Mouse (Mus musculus) forebrain, postnatal 0 days (tissue): ENCODE measurements around the gene Sft2d1. TPM values are rescaled to one million over a fixed set of nuclear protein-coding genes. Genes with fewer than 3 reads are reported as not detected.
"Not testable (repeated sequence)": the region's sequence is repeated elsewhere in the genome, so short reads cannot be mapped to it uniquely, and the experiment has no call there.

Experiments used
- ATAC-seq: fragments of 200-750 bp; cut with Nextera tagmentation; 2 replicates; pipeline ENCODE4 v1.8.0; 2017; ENCODE audit warnings: mild to moderate bottlenecking, moderate library complexity
- DNase-seq: peaks from one replicate; pipeline ENCODE4 v3.0.0-alpha.2; 2015
- H3K27ac ChIP-seq: fragments of 300-500 bp; sonication (generic); 2 replicates; pipeline ENCODE4 v1.5.1; 2014; ENCODE audit warnings: low read depth, mild to moderate bottlenecking, antibody characterized with exemption, low read length, moderate library complexity, mixed read lengths
- H3K27me3 ChIP-seq: fragments of 300-500 bp; sonication (generic); 2 replicates; pipeline ENCODE4 v1.6.1; 2014; ENCODE audit warnings: mild to moderate bottlenecking, low read length, mixed read lengths; ENCODE audit not compliant: insufficient read depth
- H3K36me3 ChIP-seq: fragments of 300-500 bp; sonication (generic); 2 replicates; pipeline ENCODE4 v1.6.1; 2014; ENCODE audit warnings: mild to moderate bottlenecking, moderate library complexity; ENCODE audit not compliant: insufficient read depth
- H3K4me1 ChIP-seq: fragments of 300-500 bp; sonication (generic); 2 replicates; pipeline ENCODE4 v1.6.1; 2014; ENCODE audit warnings: antibody characterized with exemption; ENCODE audit not compliant: insufficient read depth
- H3K4me2 ChIP-seq: fragments of 300-500 bp; sonication (generic); 2 replicates; pipeline ENCODE4 v1.6.1; 2014; ENCODE audit warnings: low read depth, mild to moderate bottlenecking, moderate library complexity
- H3K4me3 ChIP-seq: fragments of 300-500 bp; sonication (generic); 2 replicates; pipeline ENCODE4 v1.5.1; 2014; ENCODE audit warnings: low read depth, low read length, mixed read lengths
- H3K9ac ChIP-seq: fragments of 300-500 bp; sonication (generic); 2 replicates; pipeline ENCODE4 v1.6.1; 2014; ENCODE audit warnings: mild to moderate bottlenecking
- H3K9me3 ChIP-seq: fragments of 300-500 bp; sonication (generic); 2 replicates; pipeline ENCODE4 v1.6.1; 2016; ENCODE audit warnings: low read length
- CTCF ChIP-seq: sonication (generic); IDR thresholded peaks from 2 replicates; pipeline ENCODE4 v1.5.1; 2016; ENCODE audit warnings: antibody characterized with exemption, control low read depth, low read depth
- WGBS: fragments of 180-500 bp; shearing (Covaris S2); extraction: QIAGEN DNeasy Blood & Tissue Kit; methylation state at CpG from one replicate; pipeline ENCODE4 v1.1.7; 2014; 5-methylcytosine and 5-hydroxymethylcytosine counted together
- polyA plus RNA-seq: library from polyadenylated mRNA; unstranded; fragments of >200 nt; fragmentation: Nextera tagmentation; extraction: Ambion mirVana; gene quantifications from 2 replicates; pipeline ENCODE4 v1.2.1, GENCODE M21; 2015
- total RNA-seq: library from RNA; depleted of rRNA; stranded (reverse); fragments of >200 nt; gene quantifications from 2 replicates; pipeline ENCODE4 v1.2.3, GENCODE M21; 2014

Sft2d1 gene
- total and polyA plus RNA-seq, 2 experiments from 2014 or later = 138 to 196 TPM

GRCm38 (mm10) chr17:8301515-8301914, 9.4 kb upstream of the Sft2d1 start:
- H3K27me3 ChIP-seq = no peaks in the 10 kb centered on the region
- H3K36me3 ChIP-seq = peaks cover 12% of the 10 kb centered on the region; the same call in 1 of the 2 replicates
- no peak overlapping the region for H3K4me3 ChIP-seq
- H3K9ac ChIP-seq = no peak overlapping the region
- DNase-seq (no peak), ATAC-seq (no peak)
- H3K4me2 ChIP-seq = no peak overlapping the region
- no peaks in the 10 kb centered on the region for H3K4me1 ChIP-seq
- TF ChIP-seq CTCF = no peak
- H3K27ac ChIP-seq = no peak overlapping the region
- no peaks in the 10 kb centered on the region for H3K9me3 ChIP-seq
- 75% methylated on average over 4 of the region's 4 CpGs for WGBS

GRCm38 (mm10) chr17:8302772-8303438, 8.0 kb upstream of the Sft2d1 start:
- Histone ChIP-seq H3K4me2 (no peak overlapping the region), H3K27ac (no peak overlapping the region), H3K4me1 (no peaks in the 10 kb centered on the region), H3K4me3 (no peak overlapping the region), H3K27me3 (no peaks in the 10 kb centered on the region), H3K9ac (no peak overlapping the region), H3K36me3 (peaks cover 8% of the 10 kb centered on the region; the same call in 1 of the 2 replicates), H3K9me3 (no peaks in the 10 kb centered on the region)
- DNase-seq (no peak), ATAC-seq (no peak)
- no peak for TF ChIP-seq CTCF
- 75% methylated on average over 7 of the region's 7 CpGs for WGBS

DNA sequence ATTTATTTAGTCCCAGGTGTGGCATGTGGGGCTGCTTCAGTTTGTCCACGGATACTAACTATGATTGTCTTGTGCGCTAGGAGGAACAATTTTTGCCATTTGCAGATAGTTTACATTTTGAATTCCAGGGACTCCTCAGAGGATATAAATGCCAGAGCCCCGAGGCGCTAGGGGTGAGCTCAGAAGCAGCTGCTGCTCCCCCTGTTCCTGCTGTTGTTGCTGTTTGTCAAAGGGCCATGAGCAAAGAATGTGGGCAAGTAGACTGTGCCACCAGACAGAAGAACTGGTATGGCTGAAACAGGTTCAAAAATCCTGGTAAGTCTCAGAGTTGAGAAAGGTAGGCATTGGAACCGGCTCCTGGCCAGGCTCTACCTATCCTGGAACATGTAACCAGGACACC, 7.2 kb upstream of the Sft2d1 start:
- H3K27ac ChIP-seq = no peak overlapping the region
- H3K36me3 ChIP-seq = peaks cover under 1% of the 10 kb centered on the region; the same call in 1 of the 2 replicates
- no peaks in the 10 kb centered on the region for H3K27me3 ChIP-seq
- no peak for TF ChIP-seq CTCF
- no peaks in the 10 kb centered on the region for H3K9me3 ChIP-seq
- H3K9ac ChIP-seq = no peak overlapping the region
- H3K4me1 ChIP-seq = no peaks in the 10 kb centered on the region
- ATAC-seq (no peak), DNase-seq (no peak)
- H3K4me2 ChIP-seq = no peak overlapping the region
- no peak overlapping the region for H3K4me3 ChIP-seq
- WGBS = 71% methylated on average over 5 of the region's 5 CpGs

GRCm38 (mm10) chr17:8305801-8306200, 5.1 kb upstream of the Sft2d1 start:
- DNase-seq (no peak), ATAC-seq (no peak)
- Histone ChIP-seq H3K4me1 (0 out of 2 replicates have a peak, but pooled peaks cover 3% of the 10 kb centered on the region), H3K27ac (no peak overlapping the region), H3K4me3 (no peak overlapping the region), H3K9me3 (no peaks in the 10 kb centered on the region), H3K4me2 (no peak overlapping the region), H3K27me3 (no peaks in the 10 kb centered on the region), H3K9ac (no peak overlapping the region), H3K36me3 (no peaks in the 10 kb centered on the region; the same call in 1 of the 2 replicates)
- TF ChIP-seq CTCF = peak; percentile 26
- WGBS = 33% methylated on average over 3 of the region's 3 CpGs

GRCm38 (mm10) chr17:8311751-8312150, 849 bp downstream of the Sft2d1 start:
- Histone ChIP-seq H3K9me3 (no peaks in the 10 kb centered on the region), H3K36me3 (no peaks in the 10 kb centered on the region), H3K4me1 (peaks cover 15% of the 10 kb centered on the region), H3K27ac (no peak overlapping the region), H3K9ac (peak overlapping the region; percentile 76), H3K4me2 (peak overlapping the region; percentile 63), H3K4me3 (peak overlapping the region; percentile 81), H3K27me3 (no peaks in the 10 kb centered on the region)
- DNase-seq (no peak), ATAC-seq (no peak)
- 49% methylated on average over 3 of the region's 3 CpGs for WGBS
- no peak for TF ChIP-seq CTCF

GRCm38 (mm10) chr17:8313976-8314375, 3.1 kb downstream of the Sft2d1 start:
- no peaks in the 10 kb centered on the region for H3K9me3 ChIP-seq
- H3K9ac ChIP-seq = no peak overlapping the region
- no peak overlapping the region for H3K4me3 ChIP-seq
- peaks cover 15% of the 10 kb centered on the region for H3K4me1 ChIP-seq
- H3K4me2 ChIP-seq = no peak overlapping the region
- DNase-seq = no peak
- ATAC-seq = no peak
- no peak for TF ChIP-seq CTCF
- peaks cover 4% of the 10 kb centered on the region; the same call in 1 of the 2 replicates for H3K36me3 ChIP-seq
- 96% methylated on average over 3 of the region's 3 CpGs for WGBS
- H3K27ac ChIP-seq = no peak overlapping the region
- no peaks in the 10 kb centered on the region for H3K27me3 ChIP-seq

DNA sequence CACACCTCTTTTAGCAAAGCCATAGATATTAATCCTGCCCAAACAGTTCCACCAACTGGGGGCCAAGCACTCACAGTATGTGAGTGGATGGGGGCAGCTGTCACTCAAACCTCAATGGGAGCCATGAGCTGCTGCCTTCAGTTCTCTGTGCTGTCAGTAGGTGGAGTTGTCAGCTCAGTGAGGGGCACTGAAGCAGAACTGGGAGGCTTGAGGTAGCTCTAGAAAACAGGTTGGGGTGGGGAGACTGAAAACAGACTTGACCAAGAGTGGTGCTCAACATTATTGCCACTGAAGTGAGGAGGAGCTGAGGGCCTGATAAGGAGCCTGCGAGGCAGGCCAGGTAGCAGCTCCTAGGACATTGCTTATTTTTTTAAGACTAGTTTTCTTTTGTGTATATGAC, 5.3 kb downstream of the Sft2d1 start:
- ATAC-seq (peak; percentile 47; the same call in 1 of the 2 replicates), DNase-seq (peak; percentile 35)
- Histone ChIP-seq H3K4me3 (no peak overlapping the region), H3K36me3 (peaks cover 6% of the 10 kb centered on the region), H3K9me3 (no peaks in the 10 kb centered on the region), H3K27ac (no peak overlapping the region), H3K27me3 (no peaks in the 10 kb centered on the region), H3K4me1 (peaks cover 13% of the 10 kb centered on the region), H3K9ac (no peak overlapping the region), H3K4me2 (no peak overlapping the region)
- peak; percentile 71 for TF ChIP-seq CTCF
- WGBS = 90% methylated on average over 1 of the region's 1 CpGs

DNA sequence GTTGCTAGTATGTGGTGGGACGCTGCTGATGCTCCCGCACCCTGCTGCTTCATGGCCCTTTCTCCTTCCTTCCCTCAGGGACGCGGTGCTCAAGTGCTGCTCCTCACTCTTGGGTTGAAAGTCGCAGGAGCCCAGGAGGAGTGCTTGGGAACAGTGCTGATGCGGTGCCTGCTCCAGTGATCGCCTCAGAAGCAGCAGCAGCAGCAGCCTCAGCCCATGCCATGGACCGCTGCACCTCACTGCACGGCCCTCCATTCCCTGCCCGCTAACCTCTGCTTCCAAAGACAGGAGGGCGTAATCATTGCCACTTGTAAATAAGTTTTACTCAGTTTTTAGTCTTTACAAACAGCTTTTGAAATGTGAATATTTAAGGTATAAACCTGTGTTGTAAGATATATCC, 16.0 kb downstream of the Sft2d1 start:
- not testable (repeated sequence) for H3K4me2 ChIP-seq, H3K9me3 ChIP-seq, H3K27me3 ChIP-seq, H3K27ac ChIP-seq, DNase-seq, H3K4me1 ChIP-seq, ATAC-seq, H3K4me3 ChIP-seq, H3K9ac ChIP-seq
- 90% methylated on average over 10 of the region's 11 CpGs for WGBS
- peaks cover 34% of the 10 kb centered on the region for H3K36me3 ChIP-seq
